Mouse (Mus musculus) cortical plate, adult 2 months (tissue): ENCODE data around the gene Tas2r143. TPM values are rescaled to one million over a fixed set of nuclear protein-coding genes. Genes with fewer than 3 reads are reported as not detected.

Source experiments
- H3K27ac ChIP-seq: fragments of 200-500 bp; 2 replicates; pipeline ENCODE4 v1.5.1; 2012; ENCODE audit warnings: low read length, control low read depth, inconsistent platforms; ENCODE audit not compliant: insufficient read depth
- H3K4me1 ChIP-seq: fragments of 200-500 bp; 2 replicates; pipeline ENCODE4 v1.6.1; 2011; ENCODE audit warnings: low read length; ENCODE audit not compliant: control insufficient read depth, insufficient read depth
- H3K4me3 ChIP-seq: fragments of 200-500 bp; 2 replicates; pipeline ENCODE4 v1.5.1; 2011; ENCODE audit warnings: mild to moderate bottlenecking, low read length, control low read depth; ENCODE audit not compliant: insufficient read depth
- CTCF ChIP-seq: fragments of 200-500 bp; IDR thresholded peaks from 2 replicates; pipeline ENCODE4 v1.5.1; 2011; ENCODE audit warnings: mild to moderate bottlenecking, control low read depth, low read length; ENCODE audit not compliant: insufficient read depth; ENCODE audit errors: extremely low read depth
- POLR2A ChIP-seq: fragments of 200-500 bp; IDR thresholded peaks from 2 replicates; pipeline ENCODE4 v1.6.1; 2011; ENCODE audit warnings: mild to moderate bottlenecking, low read length, control low read depth; ENCODE audit not compliant: insufficient read depth; ENCODE audit errors: extremely low read depth
- polyA plus RNA-seq: library from polyadenylated mRNA; depleted of rRNA; stranded (reverse); fragments of >200 nt; gene quantifications from 2 replicates; pipeline ENCODE4 v1.2.3, GENCODE M21; 2012

The Tas2r143 gene
- polyA plus RNA-seq, 1 experiment = 0.13 TPM

DNA sequence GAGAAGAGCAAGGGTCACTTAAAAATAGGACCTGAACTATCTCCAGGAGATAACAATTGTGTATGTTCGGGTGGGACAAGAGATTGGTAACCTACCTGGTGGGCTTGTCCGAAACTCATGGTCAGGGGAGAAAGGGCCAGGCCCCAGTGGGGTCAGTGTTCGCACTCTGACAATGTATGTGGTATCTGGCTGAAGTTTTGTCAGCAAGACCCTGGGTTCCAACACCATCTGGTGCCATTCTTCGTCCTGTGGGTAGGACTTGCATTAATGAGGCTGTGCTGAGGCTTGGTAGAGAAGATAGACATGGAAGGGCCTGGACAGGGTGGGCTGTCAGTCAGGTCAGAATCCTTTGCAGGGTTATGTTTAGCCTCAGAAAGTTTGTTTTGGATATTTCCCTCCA, 36.0 kb upstream of the Tas2r143 start:
- no peak for TF ChIP-seq POLR2A
- TF ChIP-seq CTCF = no peak
- Histone ChIP-seq H3K27ac (no peak overlapping the region), H3K4me1 (no peaks in the 10 kb centered on the region), H3K4me3 (no peak overlapping the region)

DNA sequence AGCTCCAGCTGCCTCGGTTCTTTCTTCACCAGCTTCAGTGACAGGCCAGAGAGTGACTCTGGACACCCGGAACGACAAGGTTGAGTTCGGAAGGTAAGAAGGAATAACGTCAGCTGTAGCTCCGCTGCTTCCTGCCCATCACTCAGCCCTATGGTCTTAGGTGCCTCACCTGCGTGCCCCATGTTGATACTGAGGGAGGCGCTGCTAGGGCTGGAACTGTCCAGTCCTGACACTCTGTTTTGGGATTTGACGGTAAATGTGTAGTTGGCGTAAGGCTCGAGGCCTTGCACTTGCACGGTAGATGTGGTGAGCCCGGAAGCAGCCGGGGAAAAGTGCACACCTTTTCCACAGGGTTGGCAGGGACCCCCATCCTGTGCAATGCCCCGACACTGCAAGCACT, 35.4 kb upstream of the Tas2r143 start:
- TF ChIP-seq CTCF (no peak), POLR2A (no peak)
- Histone ChIP-seq H3K4me3 (no peak overlapping the region), H3K4me1 (no peaks in the 10 kb centered on the region), H3K27ac (no peak overlapping the region)

DNA sequence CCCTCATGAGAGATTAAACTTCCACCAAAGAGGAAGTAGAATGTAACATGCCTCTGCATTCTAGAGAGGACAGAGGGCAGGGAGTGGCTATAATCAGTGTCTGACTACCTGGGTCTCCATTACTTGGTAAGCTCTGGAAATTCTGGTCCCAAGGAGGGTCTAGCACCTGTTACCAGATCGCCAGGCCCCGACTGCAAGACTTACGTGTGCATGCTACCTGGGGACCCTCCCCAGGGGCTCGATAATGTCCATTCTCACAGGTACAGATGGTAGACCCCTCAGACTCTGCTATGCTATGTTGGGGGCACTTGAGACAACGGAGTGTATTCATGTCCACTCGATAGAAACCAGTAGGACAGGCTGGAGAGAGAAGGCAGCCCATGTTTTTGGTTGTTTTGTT, 34.8 kb upstream of the Tas2r143 start:
- Histone ChIP-seq H3K27ac (no peak overlapping the region), H3K4me1 (no peaks in the 10 kb centered on the region), H3K4me3 (no peak overlapping the region)
- TF ChIP-seq CTCF = no peak
- TF ChIP-seq POLR2A = no peak

DNA sequence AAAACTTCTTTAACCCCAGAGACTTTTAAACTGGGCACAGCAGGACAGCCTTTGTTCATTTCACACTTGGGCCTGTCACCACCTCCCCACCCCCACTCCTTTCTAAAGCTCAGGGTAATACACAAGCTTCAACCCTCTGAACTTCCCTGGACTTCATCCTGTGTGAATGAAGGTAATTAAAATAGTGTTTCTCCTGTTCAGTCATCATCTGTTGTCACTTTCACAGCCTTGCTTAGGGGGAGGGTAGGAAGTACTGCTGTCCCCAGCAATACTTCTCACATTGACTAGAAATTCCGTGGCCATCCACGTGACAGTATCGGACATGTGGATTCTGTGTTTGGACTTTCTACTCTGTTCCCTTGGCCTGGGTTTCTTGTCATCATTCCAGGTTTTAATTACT, 30.2 kb upstream of the Tas2r143 start:
- H3K27ac ChIP-seq = no peak overlapping the region
- TF ChIP-seq CTCF (no peak), POLR2A (no peak)
- no peaks in the 10 kb centered on the region; the same call in 1 of the 2 replicates for H3K4me1 ChIP-seq
- H3K4me3 ChIP-seq = no peak overlapping the region

DNA sequence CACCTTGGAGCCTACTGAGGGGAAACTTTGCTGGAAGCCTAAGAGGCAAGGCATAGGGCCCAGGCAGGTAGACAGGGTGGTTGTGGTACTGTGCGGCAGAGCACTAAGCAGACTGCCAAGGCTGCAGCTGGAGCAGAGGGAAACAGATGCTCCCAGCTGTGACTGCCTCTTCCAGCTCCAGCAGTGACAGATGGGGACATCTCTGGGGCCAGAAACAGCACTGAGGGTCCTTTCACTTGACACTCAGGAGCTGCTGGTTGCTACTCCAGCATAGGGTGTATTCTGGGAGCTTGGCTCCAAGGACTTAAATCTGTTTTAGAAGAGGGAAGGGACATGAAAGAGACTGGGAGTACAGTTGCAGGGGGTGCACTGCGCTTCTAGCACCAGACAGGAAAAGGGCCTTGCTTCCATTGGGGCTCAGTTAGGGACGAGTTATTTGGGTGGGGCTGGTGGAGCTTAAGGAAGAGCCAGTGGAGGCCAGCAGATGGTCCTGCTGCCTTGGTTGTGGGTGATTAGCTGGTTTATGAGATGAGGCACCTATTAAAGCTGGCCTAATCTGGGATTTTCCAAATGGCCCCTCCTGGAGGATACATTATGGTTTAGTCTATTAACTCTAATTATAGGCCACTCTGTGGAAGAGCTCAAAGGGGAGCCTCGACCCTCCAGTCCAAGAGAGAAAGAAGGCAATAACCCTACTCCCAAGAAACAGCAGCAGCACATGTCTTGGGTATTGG, 29.2 kb upstream of the Tas2r143 start:
- no peak overlapping the region for H3K4me3 ChIP-seq
- no peak for TF ChIP-seq CTCF
- TF ChIP-seq POLR2A = no peak
- no peak overlapping the region for H3K27ac ChIP-seq
- H3K4me1 ChIP-seq = no peaks in the 10 kb centered on the region; the same call in 1 of the 2 replicates

DNA sequence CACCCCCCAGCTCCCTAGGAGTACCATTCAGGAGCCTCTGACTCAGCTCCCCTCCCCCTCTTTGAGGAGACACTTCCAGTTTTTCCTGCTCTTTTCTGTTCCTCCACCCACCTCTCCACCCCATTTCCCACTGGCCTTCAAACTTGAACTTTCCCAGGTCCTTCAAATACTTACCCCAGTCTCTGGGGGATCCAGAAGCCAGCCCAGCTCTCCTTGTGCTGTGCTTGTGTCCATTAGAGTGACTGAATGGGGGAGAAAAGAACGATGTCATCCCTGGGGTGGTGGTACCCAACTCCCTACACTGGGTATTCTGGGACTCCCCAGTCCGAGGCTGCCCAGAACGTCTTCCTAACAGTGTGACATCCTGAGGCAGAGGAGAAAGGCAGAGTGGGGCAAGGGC, 28.0 kb upstream of the Tas2r143 start:
- TF ChIP-seq POLR2A (no peak), CTCF (no peak)
- Histone ChIP-seq H3K4me3 (no peak overlapping the region), H3K4me1 (no peaks in the 10 kb centered on the region; the same call in 1 of the 2 replicates), H3K27ac (no peak overlapping the region)

DNA sequence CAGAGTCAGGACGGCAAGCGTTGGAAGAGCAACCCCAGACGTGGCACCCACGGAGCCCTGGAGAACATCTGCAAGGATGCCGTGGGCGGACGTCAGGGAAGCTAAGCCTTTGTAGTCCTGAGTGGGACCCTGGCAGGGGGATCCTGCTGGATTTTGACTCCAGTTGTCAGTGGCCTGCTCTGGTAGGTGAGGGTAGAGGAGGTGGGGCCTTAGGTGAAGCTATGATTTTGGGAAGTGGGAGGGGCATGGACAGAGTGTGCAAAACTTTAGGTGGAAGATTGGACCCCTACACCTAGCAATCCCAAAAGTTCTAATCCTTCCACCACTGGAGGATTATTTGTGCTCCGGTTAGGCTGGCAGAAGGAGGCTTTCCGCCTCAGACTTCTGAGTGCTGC, 27.6 kb upstream of the Tas2r143 start:
- Histone ChIP-seq H3K4me3 (no peak overlapping the region), H3K27ac (no peak overlapping the region), H3K4me1 (no peaks in the 10 kb centered on the region; the same call in 1 of the 2 replicates)
- no peak for TF ChIP-seq POLR2A
- no peak for TF ChIP-seq CTCF

DNA sequence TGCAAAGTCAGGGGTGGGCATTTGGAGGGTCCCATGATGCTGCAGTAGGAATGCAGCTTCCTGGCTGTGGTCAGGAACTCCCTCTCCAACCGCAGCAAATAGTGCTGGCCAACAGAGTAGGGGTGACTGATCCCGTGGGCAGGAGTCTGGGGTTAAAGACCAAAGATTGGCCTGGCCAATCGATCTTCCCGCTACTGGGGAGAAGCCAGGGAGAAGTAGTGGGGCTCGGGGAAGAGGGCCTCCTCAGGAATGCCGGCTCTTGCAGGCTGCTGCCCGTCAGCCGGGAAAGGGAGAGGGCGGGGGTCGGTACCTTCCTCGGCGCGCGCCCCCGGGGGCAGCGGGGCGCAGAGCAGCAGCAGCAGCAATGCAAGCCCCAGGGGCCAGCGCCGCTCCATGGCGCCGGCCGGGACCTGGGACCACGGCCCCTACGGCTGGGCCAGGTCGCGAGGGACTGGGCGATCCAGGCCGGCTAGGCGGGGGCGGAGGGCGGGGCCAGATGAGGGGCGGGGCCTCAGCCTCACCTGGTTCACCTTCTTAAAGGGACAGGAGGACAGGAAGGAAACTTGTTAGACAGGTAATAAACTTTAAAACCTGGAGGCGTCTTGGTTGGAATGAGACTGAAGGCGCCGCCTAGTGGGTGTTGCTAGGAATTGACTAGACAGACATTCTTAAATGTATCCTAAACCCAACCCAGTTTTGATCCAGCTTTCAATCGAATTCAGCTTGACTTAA, 27.1 kb upstream of the Tas2r143 start, which contains the start of gene Epha1:
Gene Epha1, minus strand, starts transcription at position 453 of the 732 bp plus-strand sequence.
- TF ChIP-seq CTCF = peak; percentile 42; the same call in 1 of the 2 replicates
- no peak for TF ChIP-seq POLR2A
- Histone ChIP-seq H3K4me1 (no peaks in the 10 kb centered on the region; the same call in 1 of the 2 replicates), H3K4me3 (0 out of 2 replicates have a peak within 1 kb of the TSS, but pooled peaks have one; percentile 4), H3K27ac (no peak within 1 kb of the TSS)

DNA sequence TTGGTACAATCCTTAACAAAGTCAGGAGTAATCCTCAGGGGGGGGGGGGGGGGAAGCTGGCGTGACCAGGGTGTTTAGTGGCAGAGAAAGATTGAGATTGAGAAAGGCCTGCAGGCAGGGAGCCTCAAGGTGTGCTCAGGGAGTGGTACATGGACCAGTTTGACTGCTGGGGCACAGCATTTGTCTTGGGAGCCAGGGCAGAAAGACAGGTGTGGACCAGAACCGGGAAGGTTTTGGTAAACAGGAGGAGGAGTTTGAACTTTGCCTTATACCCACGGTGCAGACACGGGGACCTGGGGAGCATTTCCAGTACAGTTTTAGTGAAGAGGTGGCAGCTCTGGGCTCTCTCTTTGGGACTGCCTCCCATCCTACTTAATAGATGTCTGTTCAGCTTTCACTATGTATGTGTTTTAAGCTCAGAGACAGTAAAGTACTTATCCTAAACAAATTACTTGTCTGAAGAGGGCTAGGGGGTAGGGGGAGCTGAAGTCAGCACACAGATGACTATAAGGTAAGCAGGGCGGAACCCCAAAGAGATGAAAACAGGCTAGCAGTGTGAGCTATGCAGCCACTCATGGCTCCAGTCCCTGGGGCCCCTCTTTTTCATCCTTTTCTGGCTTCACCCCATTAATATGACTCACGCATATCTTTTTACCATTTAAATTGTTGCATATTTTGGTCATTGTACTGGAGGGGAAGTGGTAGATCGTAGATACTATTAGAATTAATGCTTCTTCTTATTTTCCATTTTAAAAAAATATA, 26.2 kb upstream of the Tas2r143 start:
- no peak overlapping the region for H3K4me3 ChIP-seq

DNA sequence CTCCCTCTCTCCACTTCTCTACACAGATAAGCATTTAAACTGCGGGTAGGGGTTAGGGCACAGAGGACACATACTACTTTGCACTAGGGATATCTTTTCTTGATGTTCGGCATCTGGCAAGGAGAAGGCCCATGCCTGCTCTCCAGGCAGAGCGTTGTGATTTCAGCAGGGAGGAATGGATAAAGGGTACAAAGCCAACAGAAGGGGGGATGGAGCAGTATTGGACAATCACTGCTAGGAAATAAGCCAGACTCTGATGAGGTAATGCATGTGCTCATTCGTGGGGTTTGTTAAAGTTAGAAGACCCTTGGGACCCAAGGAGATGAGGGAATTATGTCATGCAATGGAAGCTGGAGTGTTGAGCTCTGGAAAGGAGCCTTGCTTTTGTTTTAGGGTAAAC, 25.3 kb upstream of the Tas2r143 start:
- TF ChIP-seq POLR2A = no peak
- TF ChIP-seq CTCF = no peak

More for the DNA sequence above, 26.2 kb upstream of the Tas2r143 start:
- TF ChIP-seq POLR2A = no peak
- no peak for TF ChIP-seq CTCF
- no peak overlapping the region for H3K27ac ChIP-seq
- H3K4me1 ChIP-seq = no peaks in the 10 kb centered on the region; the same call in 1 of the 2 replicates

More for the DNA sequence above, 25.3 kb upstream of the Tas2r143 start:
- no peak overlapping the region for H3K4me3 ChIP-seq
- H3K27ac ChIP-seq = no peak overlapping the region
- no peaks in the 10 kb centered on the region; the same call in 1 of the 2 replicates for H3K4me1 ChIP-seq
